Comparison of ENCODE assay signal across 12 mouse cellular contexts in the genomic region with DNA sequence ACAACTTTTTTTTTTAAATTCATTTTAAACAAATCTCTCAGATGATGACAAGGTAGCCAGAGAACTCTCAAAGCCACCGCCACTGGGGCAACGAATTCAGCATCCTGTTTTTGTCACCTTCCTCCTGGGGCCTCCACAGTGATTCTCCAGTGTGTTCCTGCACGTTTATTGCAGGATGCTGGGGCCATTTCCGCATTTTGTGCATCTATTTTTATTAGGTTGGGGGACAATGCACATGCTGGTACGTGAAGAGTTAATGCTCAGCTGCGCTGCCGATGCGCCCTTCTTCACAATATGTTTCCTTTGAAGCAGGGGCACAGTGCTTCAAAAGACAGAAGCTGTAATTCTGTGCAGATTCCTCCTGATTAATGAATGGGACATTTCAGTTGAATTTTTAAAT.
DNase-seq lines count a peak whose midpoint lies in the region; ATAC-seq and TF ChIP-seq lines count a peak whose summit lies in the region.
"Had no signal": no experiment of that assay in that cellular context is flagged by ENCODE, and none has a peak within 500 bp of the region (broad histone marks: within the 10 kb centered on the region; RNA-seq: fewer than 3 reads in every experiment).

No protein-coding gene starts in this region.

- no peak for ATAC-seq in forebrain, embryonic 15.5 days (replicated peaks)
- ATAC-seq in forebrain, embryonic 11.5 days (replicated peaks; ENCODE audit: low FRiP score) = no peak
- no peak for ATAC-seq in kidney, embryonic 16.5 days (ENCODE audit: low FRiP score, low TSS enrichment)
- ATAC-seq in kidney, embryonic 15.5 days (replicated peaks; ENCODE audit: low FRiP score) = no peak
- ATAC-seq: intestine, postnatal 0 days had no signal

- WGBS in forebrain, embryonic 15.5 days = 35% methylated on average over 8 of the region's 8 CpGs
- 53% methylated on average over 8 of the region's 8 CpGs for WGBS in forebrain, embryonic 11.5 days
- 30% methylated on average over 8 of the region's 8 CpGs for WGBS in kidney, embryonic 16.5 days
- 28% methylated on average over 8 of the region's 8 CpGs for WGBS in kidney, embryonic 15.5 days
- WGBS in thymus, adult 2 months = 13% methylated on average over 8 of the region's 8 CpGs

- H3K36me3 ChIP-seq in forebrain, embryonic 15.5 days = no peaks in the 10 kb centered on the region
- no peaks in the 10 kb centered on the region for H3K36me3 ChIP-seq in forebrain, embryonic 11.5 days (ENCODE audit: control insufficient read depth, insufficient read depth, low read length)
- H3K36me3 ChIP-seq in kidney, embryonic 16.5 days (ENCODE audit: insufficient read depth, low read length) = no peaks in the 10 kb centered on the region
- no peaks in the 10 kb centered on the region for H3K36me3 ChIP-seq in kidney, embryonic 15.5 days
- no peaks in the 10 kb centered on the region for H3K36me3 ChIP-seq in thymus, adult 2 months (ENCODE audit: control insufficient read depth, insufficient read depth, low read length)
- H3K36me3 ChIP-seq: limb, embryonic 10.5 days; liver, embryonic 13.5 days had no signal

- H3K27me3 ChIP-seq in forebrain, embryonic 15.5 days = no peaks in the 10 kb centered on the region
- H3K27me3 ChIP-seq in forebrain, embryonic 11.5 days (ENCODE audit: control insufficient read depth, insufficient read depth, low read length) = no peaks in the 10 kb centered on the region
- H3K27me3 ChIP-seq in kidney, embryonic 16.5 days (ENCODE audit: insufficient read depth, low read length) = no peaks in the 10 kb centered on the region
- H3K27me3 ChIP-seq in kidney, embryonic 15.5 days = no peaks in the 10 kb centered on the region
- H3K27me3 ChIP-seq in thymus, adult 2 months (ENCODE audit: control insufficient read depth, insufficient read depth, low read length) = no peaks in the 10 kb centered on the region
- H3K27me3 ChIP-seq: liver, embryonic 13.5 days had no signal

- no peaks in the 10 kb centered on the region for H3K9me3 ChIP-seq in forebrain, embryonic 15.5 days
- no peaks in the 10 kb centered on the region for H3K9me3 ChIP-seq in forebrain, embryonic 11.5 days (ENCODE audit: control insufficient read depth, low read length)
- H3K9me3 ChIP-seq in kidney, embryonic 16.5 days (ENCODE audit: low read length) = no peaks in the 10 kb centered on the region
- no peaks in the 10 kb centered on the region for H3K9me3 ChIP-seq in kidney, embryonic 15.5 days (replicated peaks)
- H3K9me3 ChIP-seq: limb, embryonic 10.5 days; liver, embryonic 13.5 days had no signal

- no peak for TF ChIP-seq POLR2A in thymus, adult 2 months (IDR thresholded peaks at IDR 0.05; ENCODE audit: control insufficient read depth, extremely low read depth, insufficient read depth, low read length, poor library complexity)

- no peak for DNase-seq in forebrain, embryonic 11.5 days (ENCODE audit: low spot score)
- no peak for DNase-seq in thymus, adult 2 months
- no peak for DNase-seq in thymus, postnatal 10 days (ENCODE audit: low spot score in 2 of 2)
- no peak for DNase-seq in adrenal gland, postnatal 36 days
- no peak for DNase-seq in natural killer cell, adult 2 months (ENCODE audit: low spot score in 2 of 2)
- DNase-seq: cerebellum, postnatal 36 days; liver, embryonic 13.5 days had no signal

- 0 out of 2 replicates have a peak overlapping the region, but pooled peaks have one; percentile 2 for H3K4me2 ChIP-seq in forebrain, embryonic 15.5 days (replicated peaks)
- H3K4me2 ChIP-seq in forebrain, embryonic 11.5 days (ENCODE audit: low read depth, low read length, severe bottlenecking) = no peak overlapping the region
- H3K4me2 ChIP-seq in kidney, embryonic 16.5 days (replicated peaks; ENCODE audit: low read depth, low read length) = no peak overlapping the region
- no peak overlapping the region for H3K4me2 ChIP-seq in kidney, embryonic 15.5 days
- H3K4me2 ChIP-seq: liver, embryonic 13.5 days had no signal

- TF ChIP-seq CTCF in thymus, adult 2 months (IDR thresholded peaks at IDR 0.05; ENCODE audit: borderline replicate concordance, control insufficient read depth, extremely low read depth, insufficient read depth, low read length, poor library complexity) = no peak

- peaks cover 27% of the 10 kb centered on the region for H3K4me1 ChIP-seq in forebrain, embryonic 15.5 days
- H3K4me1 ChIP-seq in forebrain, embryonic 11.5 days (replicated peaks; ENCODE audit: control insufficient read depth, insufficient read depth, low read length) = peaks cover 2% of the 10 kb centered on the region; the same call in 1 of the 2 replicates
- no peaks in the 10 kb centered on the region; the same call in 1 of the 2 replicates for H3K4me1 ChIP-seq in kidney, embryonic 16.5 days (ENCODE audit: insufficient read depth, low read length)
- H3K4me1 ChIP-seq in kidney, embryonic 15.5 days = peaks cover 9% of the 10 kb centered on the region; the same call in 1 of the 2 replicates
- peaks cover 24% of the 10 kb centered on the region for H3K4me1 ChIP-seq in thymus, adult 2 months (replicated peaks; ENCODE audit: control insufficient read depth, insufficient read depth, low read length)
- H3K4me1 ChIP-seq: liver, embryonic 13.5 days had no signal

- no peak overlapping the region for H3K4me3 ChIP-seq in forebrain, embryonic 15.5 days
- no peak overlapping the region for H3K4me3 ChIP-seq in forebrain, embryonic 11.5 days (ENCODE audit: low read depth, low read length)
- no peak overlapping the region for H3K4me3 ChIP-seq in kidney, embryonic 16.5 days (ENCODE audit: low read length)
- no peak overlapping the region for H3K4me3 ChIP-seq in kidney, embryonic 15.5 days (replicated peaks)
- H3K4me3 ChIP-seq in thymus, adult 2 months (ENCODE audit: control insufficient read depth, insufficient read depth, low read length) = no peak overlapping the region
- H3K4me3 ChIP-seq: limb, embryonic 10.5 days; liver, embryonic 13.5 days had no signal

- H3K9ac ChIP-seq in forebrain, embryonic 15.5 days (replicated peaks) = no peak overlapping the region
- H3K9ac ChIP-seq in forebrain, embryonic 11.5 days (ENCODE audit: low read length) = no peak overlapping the region
- no peak overlapping the region for H3K9ac ChIP-seq in kidney, embryonic 16.5 days (replicated peaks; ENCODE audit: low read length)
- H3K9ac ChIP-seq in kidney, embryonic 15.5 days = no peak overlapping the region
- H3K9ac ChIP-seq: liver, embryonic 13.5 days had no signal

- 0 out of 2 replicates have a peak overlapping the region, but pooled peaks have one; percentile 11 for H3K27ac ChIP-seq in forebrain, embryonic 15.5 days (replicated peaks)
- H3K27ac ChIP-seq in forebrain, embryonic 11.5 days (ENCODE audit: low read depth, low read length) = no peak overlapping the region
- H3K27ac ChIP-seq in kidney, embryonic 16.5 days (ENCODE audit: low read length) = peak overlapping the region; percentile 60; the same call in 1 of the 2 replicates
- no peak overlapping the region for H3K27ac ChIP-seq in kidney, embryonic 15.5 days
- H3K27ac ChIP-seq in thymus, adult 2 months (ENCODE audit: control insufficient read depth, insufficient read depth, low read length) = peak overlapping the region; percentile 66
- H3K27ac ChIP-seq: limb, embryonic 10.5 days; liver, embryonic 13.5 days had no signal

Comparison
In these comparisons a context has a peak if more than half of its experiments do, and no peak if none do; other contexts are left out.
1. H3K27ac ChIP-seq: peak in forebrain, embryonic 15.5 days (single experiment), kidney, embryonic 16.5 days (single experiment) and thymus, adult 2 months (single experiment); none in forebrain, embryonic 11.5 days (single experiment) and kidney, embryonic 15.5 days (single experiment).